Mouse (Mus musculus): ENCODE results near the gene Pex6.

DNA sequence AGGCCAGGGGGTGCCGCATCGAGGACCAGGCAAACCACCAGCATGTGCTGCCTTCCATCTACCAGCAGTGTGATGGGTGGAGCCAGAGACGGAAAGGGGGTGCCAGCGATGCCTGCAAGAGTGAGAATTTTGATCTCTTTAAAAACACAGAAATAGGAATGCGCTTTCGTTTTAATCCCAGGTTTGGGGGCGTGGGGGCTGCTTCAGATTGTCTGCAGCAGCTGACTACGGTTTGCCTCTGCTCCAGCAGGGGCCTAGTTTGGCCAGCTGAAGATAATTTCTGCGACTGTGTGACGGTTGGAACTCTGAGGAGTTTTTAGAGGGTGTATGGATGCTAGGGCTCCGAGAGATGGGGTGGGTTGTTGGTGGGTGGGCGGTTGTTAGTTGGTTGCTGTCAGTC lies 47.5 kb downstream of the Pex6 start:
- TF ChIP-seq CTCF (IDR thresholded peaks at IDR 0.05; ENCODE audit: low read depth) (no peak), EP300 (IDR thresholded peaks at IDR 0.05; ENCODE audit: low read depth) (no peak)
